Mouse (Mus musculus) frontal cortex, adult (tissue): Measurements from ENCODE around the gene Il20.

Source experiments
- ATAC-seq: cut with Nextera tagmentation; 2 replicates; pipeline ENCODE4 v1.9.2; 2017; ENCODE audit warnings: mild to moderate bottlenecking, moderate library complexity, mixed read lengths; ENCODE audit not compliant: low TSS enrichment

Gene Il20

DNA sequence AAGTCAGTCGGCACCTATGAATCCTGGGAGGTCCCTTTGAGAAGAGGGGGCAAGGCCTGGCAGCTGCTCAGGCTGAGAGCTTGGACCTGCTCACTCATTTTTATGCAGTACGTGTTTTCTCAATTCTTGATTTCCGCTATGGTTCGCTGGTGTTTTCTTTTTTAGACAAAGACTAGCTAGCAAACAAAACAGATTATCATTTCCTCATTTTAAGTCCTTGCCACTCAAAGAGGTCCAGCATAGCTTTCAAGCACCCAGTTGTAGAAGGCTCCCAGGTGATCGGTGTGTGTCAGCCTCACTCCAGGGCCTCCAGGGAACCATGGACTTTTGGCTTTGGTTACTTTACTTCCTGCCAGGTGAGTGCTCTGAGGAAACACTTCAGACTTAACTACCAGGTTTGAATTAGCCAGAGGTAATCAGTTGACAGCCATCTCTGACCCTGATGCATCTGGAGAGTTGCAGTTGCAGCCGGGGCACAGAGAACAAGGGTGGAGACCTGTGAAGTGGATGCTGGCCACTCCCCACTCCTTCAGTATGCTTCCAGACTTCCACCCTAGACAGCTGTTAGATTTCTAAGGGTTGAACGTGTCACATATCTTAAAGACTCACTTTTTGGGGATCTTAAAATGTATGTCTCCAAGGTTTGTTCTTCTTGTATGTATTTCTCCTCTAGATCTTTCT, 45.6 kb downstream of the Il20 start, which contains the start of gene Fcmr:
Gene Fcmr, plus strand, starts transcription at position 129 of the 681 bp plus-strand sequence.
- no peak for ATAC-seq

DNA sequence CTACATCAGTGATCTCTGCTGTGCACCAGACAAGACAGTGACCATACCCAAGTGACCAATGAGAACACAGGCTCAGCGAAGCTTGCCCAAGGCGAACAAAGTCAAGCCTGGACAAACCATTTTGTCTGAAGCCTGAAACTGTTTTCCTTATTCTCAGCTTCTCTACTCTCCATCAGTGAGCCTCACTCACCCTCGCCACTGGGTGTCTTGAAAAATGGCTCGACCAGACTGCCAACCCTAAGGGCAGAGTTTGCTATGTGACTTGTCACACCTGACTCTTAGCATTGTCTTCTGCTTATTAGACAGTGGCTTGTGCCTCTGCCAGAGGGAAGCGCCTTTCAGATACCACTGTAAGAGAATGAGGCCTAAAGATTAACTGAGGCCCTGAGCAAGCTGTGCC, 46.5 kb downstream of the Il20 start:
- no peak for ATAC-seq

DNA sequence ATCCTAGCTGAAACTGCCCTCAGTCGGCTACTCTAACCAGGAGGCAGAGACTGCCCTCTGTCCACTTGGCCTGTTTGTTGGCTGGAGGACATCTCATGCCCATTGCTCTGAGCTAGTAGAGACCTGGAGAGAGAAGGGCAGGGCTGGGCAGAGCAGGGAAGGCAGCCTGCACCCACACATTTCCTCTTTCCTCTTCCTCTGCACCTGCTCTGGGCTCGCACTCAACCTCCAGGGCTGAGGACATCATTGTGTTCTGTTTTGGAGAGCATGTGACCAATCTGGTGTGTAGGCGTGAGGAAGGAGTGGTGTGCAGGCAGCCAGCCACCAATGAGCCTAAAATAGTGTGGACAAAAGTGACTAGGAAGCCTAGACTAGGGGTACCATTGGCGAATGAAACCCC, 47.0 kb downstream of the Il20 start:
- peak; percentile 57 for ATAC-seq

DNA sequence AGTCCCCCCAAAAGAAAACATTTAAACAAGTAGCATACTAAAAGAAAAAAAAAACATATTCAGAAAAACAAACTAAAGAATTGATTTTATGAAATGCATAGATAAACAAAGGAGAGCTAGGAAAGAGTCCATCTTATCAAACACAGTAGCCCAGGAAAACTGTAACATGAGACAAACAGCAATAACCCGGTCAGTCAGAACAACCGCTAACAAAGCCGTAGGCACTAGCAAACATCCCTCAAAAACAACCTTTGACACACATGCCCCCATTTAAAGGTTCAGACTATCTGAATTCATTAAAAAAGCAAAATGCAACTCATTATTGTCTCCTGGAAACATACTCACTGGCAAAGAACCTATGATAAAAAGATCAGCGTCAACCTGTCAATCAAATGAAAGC, 53.8 kb downstream of the Il20 start:
- ATAC-seq = no peak
